Mouse (Mus musculus): ENCODE results near the gene Dtymk. TPM values are rescaled to one million over a fixed set of nuclear protein-coding genes. Genes with fewer than 3 reads are reported as not detected.

The Dtymk gene
- total RNA-seq, 2 experiments from 2014 or later: 15.7 to 16.4 TPM

GRCm38 (mm10) chr1:93748539-93748938 lies 53.2 kb downstream of the Dtymk start:
- DNase-seq: no peak

GRCm38 (mm10) chr1:93746179-93746578 lies 55.6 kb downstream of the Dtymk start:
- DNase-seq: no peak

GRCm38 (mm10) chr1:93742910-93743309 lies 58.8 kb downstream of the Dtymk start:
- DNase-seq: no peak

Other genes starting within 250 kb of the Dtymk start
- 10 to 100 TPM; 79.2 to 82.7 TPM for gene Stk25, start 143.3 kb downstream of the Dtymk start, total RNA-seq (2021)
- gene Bok, start 116.3 kb downstream of the Dtymk start, total RNA-seq (2021): 1 to 10 TPM in 1 of 2 experiments, under 1 TPM in 1; 0.90 to 1.5 TPM
- 10 to 100 TPM; 24.4 to 26.3 TPM for gene Atg4b, start 50.4 kb downstream of the Dtymk start, total RNA-seq (2021)
- 10 to 100 TPM; 61.0 to 63.9 TPM for gene Thap4, start 47.1 kb downstream of the Dtymk start, total RNA-seq (2021)
- gene Ing5, start 2.0 kb upstream of the Dtymk start, total RNA-seq (2021): 1 to 10 TPM; 3.1 TPM
- 10 to 100 TPM; 18.4 to 23.1 TPM for gene D2hgdh, start 23.0 kb upstream of the Dtymk start, total RNA-seq (2021)
- not detected for gene Gal3st2, start 59.4 kb upstream of the Dtymk start, total RNA-seq (2021)
- not detected for gene Gal3st2b, start 116.4 kb upstream of the Dtymk start, total RNA-seq (2021)
- gene Gal3st2c, start 188.6 kb upstream of the Dtymk start, total RNA-seq (2021): under 1 TPM in 1 of 2 experiments, not detected in 1; 0.05 TPM
- gene Neu4, start 218.5 kb upstream of the Dtymk start, total RNA-seq (2021): not detected